Comparison of ENCODE assay signal across 10 mouse cellular contexts in the genomic region with DNA sequence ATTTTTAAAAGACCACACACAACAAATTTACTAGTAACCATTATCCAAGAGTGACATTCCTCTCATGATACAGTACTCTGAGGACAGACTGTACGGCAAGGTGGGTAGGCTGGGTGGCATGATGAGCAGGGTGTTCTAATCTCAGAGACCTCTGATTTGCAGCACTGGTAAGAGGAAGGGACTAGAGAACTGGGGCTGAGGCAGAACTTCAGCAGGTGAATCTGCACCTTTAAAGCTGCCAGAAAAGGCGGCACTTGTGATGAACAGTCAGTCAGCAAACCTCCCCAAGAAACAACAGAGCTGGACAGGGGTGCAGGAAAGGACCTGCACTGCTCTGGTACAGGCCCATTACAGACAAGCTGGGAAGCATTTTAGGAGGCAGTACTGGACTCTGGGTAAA. TPM values are rescaled to one million over a fixed set of nuclear protein-coding genes. Genes with fewer than 3 reads are reported as not detected.
DNase-seq lines count a peak whose midpoint lies in the region; ATAC-seq and TF ChIP-seq lines count a peak whose summit lies in the region.
"Had no signal": no experiment of that assay in that cellular context is flagged by ENCODE, and none has a peak within 500 bp of the region (broad histone marks: within the 10 kb centered on the region; RNA-seq: fewer than 3 reads in every experiment).

No protein-coding gene starts in this region.

- TF ChIP-seq POLR2A in heart, adult 2 months (IDR thresholded peaks at IDR 0.05; ENCODE audit: insufficient read depth, low read depth, low read length) = no peak

- intact Hi-C loops in heart, adult 2 months (cut with DNase I) = no loop called here

- H3K4me2 ChIP-seq in heart, embryonic 13.5 days = peak overlapping the region; percentile 66
- peak overlapping the region; percentile 53; the same call in 1 of the 2 replicates for H3K4me2 ChIP-seq in neural tube, embryonic 12.5 days (replicated peaks)
- peak overlapping the region; percentile 51 for H3K4me2 ChIP-seq in hindbrain, embryonic 14.5 days (replicated peaks)

- ATAC-seq in heart, embryonic 13.5 days (ENCODE audit: extremely low read depth, insufficient number of reproducible peaks, low FRiP score, low TSS enrichment) = no peak
- no peak for ATAC-seq in neural tube, embryonic 12.5 days (ENCODE audit: low FRiP score, low read depth)
- ATAC-seq in hindbrain, embryonic 14.5 days (ENCODE audit: low FRiP score) = no peak

- H3K27me3 ChIP-seq in heart, embryonic 13.5 days (replicated peaks) = no peaks in the 10 kb centered on the region
- no peaks in the 10 kb centered on the region for H3K27me3 ChIP-seq in heart, adult 2 months (ENCODE audit: control insufficient read depth, insufficient read depth, low read length)
- no peaks in the 10 kb centered on the region for H3K27me3 ChIP-seq in neural tube, embryonic 12.5 days (replicated peaks)
- H3K27me3 ChIP-seq in hindbrain, embryonic 14.5 days (ENCODE audit: control insufficient read depth, insufficient read depth, low read length) = no peaks in the 10 kb centered on the region
- H3K27me3 ChIP-seq: limb, embryonic 12.5 days had no signal

- H3K9me3 ChIP-seq in heart, embryonic 13.5 days = no peaks in the 10 kb centered on the region
- H3K9me3 ChIP-seq in neural tube, embryonic 12.5 days = no peaks in the 10 kb centered on the region
- no peaks in the 10 kb centered on the region for H3K9me3 ChIP-seq in hindbrain, embryonic 14.5 days (ENCODE audit: control insufficient read depth, low read length)
- H3K9me3 ChIP-seq: limb, embryonic 12.5 days had no signal

- H3K9ac ChIP-seq in heart, embryonic 13.5 days = no peak overlapping the region
- H3K9ac ChIP-seq in heart, adult 2 months (ENCODE audit: low read depth, low read length) = no peak overlapping the region
- H3K9ac ChIP-seq in neural tube, embryonic 12.5 days = no peak overlapping the region
- H3K9ac ChIP-seq in hindbrain, embryonic 14.5 days = peak overlapping the region; percentile 61
- H3K9ac ChIP-seq: limb, embryonic 12.5 days had no signal

- TF ChIP-seq EP300 in heart, adult 2 months (IDR thresholded peaks at IDR 0.05; ENCODE audit: insufficient read depth, low read depth, low read length) = no peak

- no peak for DNase-seq in heart, adult 2 months
- DNase-seq in neural tube, embryonic 10.5 days (ENCODE audit: extremely low spot score, low spot score) = no peak
- DNase-seq in hindbrain, embryonic 14.5 days (ENCODE audit: low spot score) = no peak
- peak; percentile 13 for DNase-seq in telencephalon, adult 2 months (ENCODE audit: low read depth, low spot score)
- DNase-seq in kidney, postnatal 14 days = no peak
- no peak for DNase-seq in adrenal gland, postnatal 10 days
- DNase-seq: lung, postnatal 10 days had no signal

- H3K4me1 ChIP-seq in heart, embryonic 13.5 days = peaks cover 53% of the 10 kb centered on the region
- peaks cover 11% of the 10 kb centered on the region for H3K4me1 ChIP-seq in heart, adult 2 months (ENCODE audit: control insufficient read depth, insufficient read depth, low read length)
- H3K4me1 ChIP-seq in neural tube, embryonic 12.5 days = peaks cover 9% of the 10 kb centered on the region; the same call in 1 of the 2 replicates
- H3K4me1 ChIP-seq in hindbrain, embryonic 14.5 days (replicated peaks; ENCODE audit: control insufficient read depth, insufficient read depth, low read length) = peaks cover 41% of the 10 kb centered on the region

- H3K4me3 ChIP-seq in heart, embryonic 13.5 days = no peak overlapping the region
- no peak overlapping the region for H3K4me3 ChIP-seq in heart, adult 2 months
- no peak overlapping the region for H3K4me3 ChIP-seq in neural tube, embryonic 12.5 days
- peak overlapping the region; percentile 35 for H3K4me3 ChIP-seq in hindbrain, embryonic 14.5 days (replicated peaks; ENCODE audit: low read length)
- H3K4me3 ChIP-seq: limb, embryonic 12.5 days had no signal

- 0 out of 2 replicates have a peak, but pooled peaks cover 1% of the 10 kb centered on the region for H3K79me2 ChIP-seq in heart, adult 2 months (replicated peaks; ENCODE audit: control insufficient read depth, insufficient read depth, low read length)

- no peak for TF ChIP-seq CTCF in heart, adult 2 months (IDR thresholded peaks at IDR 0.05)

- H3K27ac ChIP-seq in heart, embryonic 13.5 days (replicated peaks) = no peak overlapping the region
- H3K27ac ChIP-seq in heart, adult 2 months = no peak overlapping the region; the same call in 1 of the 2 replicates
- no peak overlapping the region for H3K27ac ChIP-seq in neural tube, embryonic 12.5 days
- H3K27ac ChIP-seq in hindbrain, embryonic 14.5 days = peak overlapping the region; percentile 93
- H3K27ac ChIP-seq: limb, embryonic 12.5 days had no signal

- WGBS in heart, embryonic 13.5 days = 64% methylated on average over 2 of the region's 2 CpGs
- WGBS in heart, adult 2 months = 78% methylated on average over 2 of the region's 2 CpGs
- 73% methylated on average over 2 of the region's 2 CpGs for WGBS in neural tube, embryonic 12.5 days
- WGBS in hindbrain, embryonic 14.5 days = 39% methylated on average over 2 of the region's 2 CpGs

- no peaks in the 10 kb centered on the region for H3K36me3 ChIP-seq in heart, embryonic 13.5 days
- no peaks in the 10 kb centered on the region for H3K36me3 ChIP-seq in heart, adult 2 months (ENCODE audit: control insufficient read depth, insufficient read depth, low read length)
- 0 out of 2 replicates have a peak, but pooled peaks cover 4% of the 10 kb centered on the region for H3K36me3 ChIP-seq in neural tube, embryonic 12.5 days
- 0 out of 2 replicates have a peak, but pooled peaks cover 3% of the 10 kb centered on the region for H3K36me3 ChIP-seq in hindbrain, embryonic 14.5 days (replicated peaks; ENCODE audit: control insufficient read depth, insufficient read depth)

RNA-seq across cellular contexts. Expression of gene Prkacb, which starts 41.9 kb away (rescaled TPM):
- 45.1 and 45.2 TPM in 2 replicates for polyA plus RNA-seq in heart, embryonic 13.5 days (2015; fragmentation: Nextera tagmentation; extraction: Ambion mirVana)
- 10 to 100 TPM; 57.4 to 58.9 TPM for total RNA-seq in heart, adult 2 months (2021)
- 19.8 and 30.4 TPM in 2 replicates for polyA plus RNA-seq in heart, adult 2 months (2012; rRNA removed)
- polyA plus RNA-seq in neural tube, embryonic 12.5 days (2016; fragmentation: Nextera tagmentation; extraction: Ambion mirVana) = 98.7 and 99.4 TPM in 2 replicates
- 216 and 258 TPM in 2 replicates for polyA plus RNA-seq in hindbrain, embryonic 14.5 days (2014; fragmentation: Nextera tagmentation; extraction: Ambion mirVana)
- total RNA-seq in adrenal gland, postnatal 10 days (2021) = 100 to 1,000 TPM in 1 of 2 experiments, 10 to 100 TPM in 1; 93.2 to 107 TPM
